Mouse (Mus musculus): Measurements from ENCODE around the gene Krt8. TPM values are rescaled to one million over a fixed set of nuclear protein-coding genes. Genes with fewer than 3 reads are reported as not detected.

Krt8 gene
- polyA plus RNA-seq, 1 experiment: 270 TPM

GRCm38 (mm10) chr15:102041951-102042350 is 37.7 kb upstream of the Krt8 start:
- 40% methylated on average over 7 of the region's 7 CpGs for WGBS
- no peak overlapping the region for H3K27ac ChIP-seq (ENCODE audit: control insufficient read depth, insufficient read depth, low read length)
- no peak for DNase-seq

GRCm38 (mm10) chr15:102040277-102040676 is 36.0 kb upstream of the Krt8 start:
- no peaks in the 10 kb centered on the region for H3K36me3 ChIP-seq (ENCODE audit: control insufficient read depth, insufficient read depth, low read length)
- no peak overlapping the region for H3K4me3 ChIP-seq (ENCODE audit: control insufficient read depth, insufficient read depth, low read length)
- H3K27me3 ChIP-seq (ENCODE audit: control insufficient read depth, insufficient read depth, low read length): no peaks in the 10 kb centered on the region; the same call in 1 of the 2 replicates
- H3K27ac ChIP-seq (ENCODE audit: control insufficient read depth, insufficient read depth, low read length): no peak overlapping the region
- H3K4me1 ChIP-seq (replicated peaks; ENCODE audit: control insufficient read depth, insufficient read depth, low read length): no peaks in the 10 kb centered on the region
- WGBS: 85% methylated on average over 4 of the region's 4 CpGs
- TF ChIP-seq CTCF (IDR thresholded peaks at IDR 0.05; ENCODE audit: borderline replicate concordance, control insufficient read depth, extremely low read depth, insufficient read depth, low read length, poor library complexity): no peak
- no peak for TF ChIP-seq POLR2A (IDR thresholded peaks at IDR 0.05; ENCODE audit: control insufficient read depth, extremely low read depth, insufficient read depth, low read length, poor library complexity)
- no peak for DNase-seq

More at GRCm38 (mm10) chr15:102041951-102042350, 37.7 kb upstream of the Krt8 start:
- no peaks in the 10 kb centered on the region; the same call in 1 of the 2 replicates for H3K27me3 ChIP-seq (ENCODE audit: control insufficient read depth, insufficient read depth, low read length)
- TF ChIP-seq CTCF (IDR thresholded peaks at IDR 0.05; ENCODE audit: borderline replicate concordance, control insufficient read depth, extremely low read depth, insufficient read depth, low read length, poor library complexity) (no peak), POLR2A (IDR thresholded peaks at IDR 0.05; ENCODE audit: control insufficient read depth, extremely low read depth, insufficient read depth, low read length, poor library complexity) (no peak)
- H3K4me3 ChIP-seq (ENCODE audit: control insufficient read depth, insufficient read depth, low read length): no peak overlapping the region
- no peaks in the 10 kb centered on the region for H3K4me1 ChIP-seq (replicated peaks; ENCODE audit: control insufficient read depth, insufficient read depth, low read length)
- H3K36me3 ChIP-seq (ENCODE audit: control insufficient read depth, insufficient read depth, low read length): no peaks in the 10 kb centered on the region

- 86% methylated on average over 16 of the region's 16 CpGs for WGBS
- Histone ChIP-seq H3K27me3 (ENCODE audit: control insufficient read depth, insufficient read depth, low read length) (no peaks in the 10 kb centered on the region), H3K4me3 (ENCODE audit: control insufficient read depth, insufficient read depth, low read length) (no peak overlapping the region), H3K36me3 (ENCODE audit: control insufficient read depth, insufficient read depth, low read length) (no peaks in the 10 kb centered on the region), H3K27ac (ENCODE audit: control insufficient read depth, insufficient read depth, low read length) (peak overlapping the region; percentile 43; the same call in 1 of the 2 replicates), H3K4me1 (replicated peaks; ENCODE audit: control insufficient read depth, insufficient read depth, low read length) (no peaks in the 10 kb centered on the region)
- DNase-seq: no peak
- TF ChIP-seq CTCF (IDR thresholded peaks at IDR 0.05; ENCODE audit: borderline replicate concordance, control insufficient read depth, extremely low read depth, insufficient read depth, low read length, poor library complexity) (no peak), POLR2A (IDR thresholded peaks at IDR 0.05; ENCODE audit: control insufficient read depth, extremely low read depth, insufficient read depth, low read length, poor library complexity) (no peak)
Observed at GRCm38 (mm10) chr15:102034121-102035053, 30.1 kb upstream of the Krt8 start.

- Histone ChIP-seq H3K36me3 (ENCODE audit: control insufficient read depth, insufficient read depth, low read length) (no peaks in the 10 kb centered on the region), H3K27me3 (ENCODE audit: control insufficient read depth, insufficient read depth, low read length) (peaks cover 7% of the 10 kb centered on the region; the same call in 1 of the 2 replicates), H3K27ac (ENCODE audit: control insufficient read depth, insufficient read depth, low read length) (0 out of 2 replicates have a peak within 1 kb of the TSS, but pooled peaks have one; percentile 18), H3K4me1 (replicated peaks; ENCODE audit: control insufficient read depth, insufficient read depth, low read length) (no peaks in the 10 kb centered on the region; the same call in 1 of the 2 replicates), H3K4me3 (ENCODE audit: control insufficient read depth, insufficient read depth, low read length) (peak within 1 kb of the TSS; percentile 18)
- no peak for TF ChIP-seq CTCF (IDR thresholded peaks at IDR 0.05; ENCODE audit: borderline replicate concordance, control insufficient read depth, extremely low read depth, insufficient read depth, low read length, poor library complexity)
- no peak for TF ChIP-seq POLR2A (IDR thresholded peaks at IDR 0.05; ENCODE audit: control insufficient read depth, extremely low read depth, insufficient read depth, low read length, poor library complexity)
- DNase-seq: peak; percentile 18
- WGBS: 4% methylated on average over 28 of the region's 28 CpGs
Observed at GRCm38 (mm10) chr15:102028040-102028439, 23.8 kb upstream of the Krt8 start, which contains the start of gene Krt18. Gene Krt18, plus strand, starts transcription at chr15:102028180.

GRCm38 (mm10) chr15:102026430-102026829 is 22.1 kb upstream of the Krt8 start:
- WGBS: 49% methylated on average over 12 of the region's 12 CpGs
- H3K4me1 ChIP-seq (replicated peaks; ENCODE audit: control insufficient read depth, insufficient read depth, low read length): no peaks in the 10 kb centered on the region; the same call in 1 of the 2 replicates
- H3K4me3 ChIP-seq (ENCODE audit: control insufficient read depth, insufficient read depth, low read length): no peak overlapping the region
- peaks cover 7% of the 10 kb centered on the region; the same call in 1 of the 2 replicates for H3K27me3 ChIP-seq (ENCODE audit: control insufficient read depth, insufficient read depth, low read length)
- H3K36me3 ChIP-seq (ENCODE audit: control insufficient read depth, insufficient read depth, low read length): no peaks in the 10 kb centered on the region
- no peak for TF ChIP-seq CTCF (IDR thresholded peaks at IDR 0.05; ENCODE audit: borderline replicate concordance, control insufficient read depth, extremely low read depth, insufficient read depth, low read length, poor library complexity)
- no peak for TF ChIP-seq POLR2A (IDR thresholded peaks at IDR 0.05; ENCODE audit: control insufficient read depth, extremely low read depth, insufficient read depth, low read length, poor library complexity)
- DNase-seq: no peak
- no peak overlapping the region for H3K27ac ChIP-seq (ENCODE audit: control insufficient read depth, insufficient read depth, low read length)

- no peak overlapping the region for H3K4me3 ChIP-seq (ENCODE audit: control insufficient read depth, insufficient read depth, low read length)
- H3K36me3 ChIP-seq (ENCODE audit: control insufficient read depth, insufficient read depth, low read length): no peaks in the 10 kb centered on the region
- TF ChIP-seq POLR2A (IDR thresholded peaks at IDR 0.05; ENCODE audit: control insufficient read depth, extremely low read depth, insufficient read depth, low read length, poor library complexity): no peak
- no peak for TF ChIP-seq CTCF (IDR thresholded peaks at IDR 0.05; ENCODE audit: borderline replicate concordance, control insufficient read depth, extremely low read depth, insufficient read depth, low read length, poor library complexity)
- peaks cover 7% of the 10 kb centered on the region; the same call in 1 of the 2 replicates for H3K27me3 ChIP-seq (ENCODE audit: control insufficient read depth, insufficient read depth, low read length)
- H3K4me1 ChIP-seq (replicated peaks; ENCODE audit: control insufficient read depth, insufficient read depth, low read length): no peaks in the 10 kb centered on the region; the same call in 1 of the 2 replicates
- H3K27ac ChIP-seq (ENCODE audit: control insufficient read depth, insufficient read depth, low read length): no peak overlapping the region
- 38% methylated on average over 22 of the region's 22 CpGs for WGBS
- no peak for DNase-seq
Observed at GRCm38 (mm10) chr15:102025136-102025872, 21.0 kb upstream of the Krt8 start.
